Mouse (Mus musculus): ENCODE measurements at regions not wholly inside any gene's neighbourhood (a gene's known extent, or its start where the extent isn't known, plus 50 kb on each side); places are given as distances from the start of the nearest gene placed in this dataset.

GRCm38 (mm10) chr13:26267501-26267900, 502.5 kb downstream of the Hdgfl1 start:
- Histone ChIP-seq H3K27ac (ENCODE audit: low read depth, low read length) (no peak overlapping the region), H3K4me1 (replicated peaks; ENCODE audit: control insufficient read depth, insufficient read depth, low read length) (no peaks in the 10 kb centered on the region), H3K9ac (ENCODE audit: low read depth, low read length) (no peak overlapping the region), H3K27me3 (replicated peaks; ENCODE audit: control insufficient read depth, insufficient read depth, low read length) (no peaks in the 10 kb centered on the region), H3K9me3 (ENCODE audit: control insufficient read depth, low read length) (no peaks in the 10 kb centered on the region), H3K36me3 (ENCODE audit: control insufficient read depth, insufficient read depth, low read length) (no peaks in the 10 kb centered on the region), H3K4me2 (no peak overlapping the region), H3K4me3 (ENCODE audit: low read depth, low read length) (no peak overlapping the region)
- no peak for ATAC-seq (replicated peaks; ENCODE audit: low FRiP score)
- DNase-seq (ENCODE audit: low spot score): no peak
- 93% methylated on average over 2 of the region's 2 CpGs for WGBS

GRCm38 (mm10) chr13:26235941-26236340, 534.0 kb downstream of the Hdgfl1 start:
- H3K4me2 ChIP-seq: no peak overlapping the region
- ATAC-seq (replicated peaks; ENCODE audit: low FRiP score) (no peak), DNase-seq (ENCODE audit: low spot score) (no peak)
- H3K36me3 ChIP-seq (ENCODE audit: control insufficient read depth, insufficient read depth, low read length): no peaks in the 10 kb centered on the region
- no peaks in the 10 kb centered on the region for H3K4me1 ChIP-seq (replicated peaks; ENCODE audit: control insufficient read depth, insufficient read depth, low read length)
- no peaks in the 10 kb centered on the region for H3K27me3 ChIP-seq (replicated peaks; ENCODE audit: control insufficient read depth, insufficient read depth, low read length)
- H3K9me3 ChIP-seq (ENCODE audit: control insufficient read depth, low read length): no peaks in the 10 kb centered on the region
- no peak overlapping the region for H3K4me3 ChIP-seq (ENCODE audit: low read depth, low read length)
- 61% methylated on average over 5 of the region's 5 CpGs for whole genome bisulfite sequencing
- no peak overlapping the region for H3K27ac ChIP-seq (ENCODE audit: low read depth, low read length)
- no peak overlapping the region for H3K9ac ChIP-seq (ENCODE audit: low read depth, low read length)

DNA sequence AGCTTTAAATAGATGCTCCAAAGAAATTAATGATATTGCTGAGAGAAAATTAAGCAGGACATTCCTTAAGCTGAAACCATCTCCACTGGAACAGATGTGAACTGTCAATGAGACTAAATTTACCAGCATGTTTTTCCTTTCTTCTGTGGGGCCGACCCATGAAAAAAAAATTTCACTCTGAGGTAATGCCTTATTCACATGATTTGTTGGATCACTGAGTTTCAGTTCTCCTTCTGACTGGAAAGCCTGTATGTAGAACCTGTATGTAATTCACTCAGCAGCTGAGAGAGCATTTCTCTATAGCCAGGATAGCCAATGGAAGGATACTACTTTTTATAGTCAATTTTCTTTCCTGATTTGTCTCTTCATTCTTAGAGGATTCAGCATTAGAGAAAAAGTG, 535.3 kb downstream of the Hdgfl1 start:
- 70% methylated on average over 1 of the region's 1 CpGs for WGBS

DNA sequence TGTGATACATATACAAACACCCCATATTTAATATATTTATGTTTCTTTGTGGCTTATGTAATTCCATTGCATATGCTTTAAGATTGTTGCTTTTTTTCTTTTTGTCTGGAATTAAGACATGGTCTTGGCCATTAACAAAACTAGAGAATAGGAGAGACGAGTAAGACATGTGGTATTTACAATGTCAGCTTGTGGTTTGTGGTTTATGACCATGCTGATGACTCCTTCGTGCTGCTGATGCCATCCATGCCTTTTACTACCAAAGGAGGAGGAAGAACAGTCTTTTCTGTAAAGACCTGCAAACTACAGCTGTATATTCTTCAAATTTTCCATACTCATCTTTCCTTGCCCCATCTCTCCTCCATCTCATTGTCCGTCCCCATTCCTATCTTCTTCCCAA, 552.7 kb downstream of the Hdgfl1 start:
- Histone ChIP-seq H3K9me3 (ENCODE audit: control insufficient read depth, low read length) (no peaks in the 10 kb centered on the region), H3K27ac (ENCODE audit: low read depth, low read length) (no peak overlapping the region), H3K36me3 (ENCODE audit: control insufficient read depth, insufficient read depth, low read length) (no peaks in the 10 kb centered on the region), H3K27me3 (replicated peaks; ENCODE audit: control insufficient read depth, insufficient read depth, low read length) (no peaks in the 10 kb centered on the region), H3K4me1 (replicated peaks; ENCODE audit: control insufficient read depth, insufficient read depth, low read length) (no peaks in the 10 kb centered on the region), H3K4me2 (no peak overlapping the region), H3K4me3 (ENCODE audit: low read depth, low read length) (no peak overlapping the region), H3K9ac (ENCODE audit: low read depth, low read length) (no peak overlapping the region)
- WGBS: 45% methylated on average over 3 of the region's 3 CpGs
- ATAC-seq (replicated peaks; ENCODE audit: low FRiP score) (no peak), DNase-seq (ENCODE audit: low spot score) (no peak)

More for the DNA sequence above, 535.3 kb downstream of the Hdgfl1 start:
- H3K9ac ChIP-seq (ENCODE audit: low read depth, low read length): no peak overlapping the region
- ATAC-seq (replicated peaks; ENCODE audit: low FRiP score) (no peak), DNase-seq (ENCODE audit: low spot score) (no peak)
- no peak overlapping the region for H3K27ac ChIP-seq (ENCODE audit: low read depth, low read length)
- no peak overlapping the region for H3K4me3 ChIP-seq (ENCODE audit: low read depth, low read length)
- H3K27me3 ChIP-seq (replicated peaks; ENCODE audit: control insufficient read depth, insufficient read depth, low read length): no peaks in the 10 kb centered on the region
- H3K4me1 ChIP-seq (replicated peaks; ENCODE audit: control insufficient read depth, insufficient read depth, low read length): no peaks in the 10 kb centered on the region
- no peak overlapping the region for H3K4me2 ChIP-seq
- no peaks in the 10 kb centered on the region for H3K9me3 ChIP-seq (ENCODE audit: control insufficient read depth, low read length)
- H3K36me3 ChIP-seq (ENCODE audit: control insufficient read depth, insufficient read depth, low read length): no peaks in the 10 kb centered on the region

DNA sequence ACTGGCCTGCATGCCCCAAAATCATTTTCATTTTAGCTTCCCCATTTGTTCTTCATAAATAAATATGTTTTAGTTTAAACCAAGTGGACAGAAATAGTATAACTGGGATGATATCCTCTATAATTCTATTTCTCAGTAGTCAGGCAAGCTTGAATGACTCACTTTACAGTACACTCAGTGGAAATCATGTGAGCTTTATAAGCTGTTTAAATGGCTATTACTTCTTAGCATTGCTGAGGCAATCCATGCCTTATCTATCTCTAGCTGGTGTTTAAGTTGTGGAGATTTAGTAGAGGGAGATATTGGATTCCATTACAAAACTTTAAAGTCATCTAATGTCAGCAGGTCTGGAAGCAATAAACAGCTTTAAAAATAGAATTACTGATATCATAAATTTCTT, 553.4 kb downstream of the Hdgfl1 start:
- no peaks in the 10 kb centered on the region for H3K9me3 ChIP-seq (ENCODE audit: control insufficient read depth, low read length)
- H3K4me1 ChIP-seq (replicated peaks; ENCODE audit: control insufficient read depth, insufficient read depth, low read length): no peaks in the 10 kb centered on the region
- H3K27me3 ChIP-seq (replicated peaks; ENCODE audit: control insufficient read depth, insufficient read depth, low read length): no peaks in the 10 kb centered on the region
- DNase-seq (ENCODE audit: low spot score): no peak
- no peak overlapping the region for H3K4me2 ChIP-seq
- no peak overlapping the region for H3K4me3 ChIP-seq (ENCODE audit: low read depth, low read length)
- no peaks in the 10 kb centered on the region for H3K36me3 ChIP-seq (ENCODE audit: control insufficient read depth, insufficient read depth, low read length)
- H3K9ac ChIP-seq (ENCODE audit: low read depth, low read length): no peak overlapping the region
- ATAC-seq (replicated peaks; ENCODE audit: low FRiP score): no peak
- H3K27ac ChIP-seq (ENCODE audit: low read depth, low read length): no peak overlapping the region

- no peak overlapping the region for H3K27ac ChIP-seq (ENCODE audit: low read depth, low read length)
- H3K4me1 ChIP-seq (replicated peaks; ENCODE audit: control insufficient read depth, insufficient read depth, low read length): no peaks in the 10 kb centered on the region
- ATAC-seq (replicated peaks; ENCODE audit: low FRiP score) (no peak), DNase-seq (ENCODE audit: low spot score) (no peak)
- no peak overlapping the region for H3K9ac ChIP-seq (ENCODE audit: low read depth, low read length)
- no peaks in the 10 kb centered on the region for H3K9me3 ChIP-seq (ENCODE audit: control insufficient read depth, low read length)
- no peaks in the 10 kb centered on the region for H3K36me3 ChIP-seq (ENCODE audit: control insufficient read depth, insufficient read depth, low read length)
- no peak overlapping the region for H3K4me3 ChIP-seq (ENCODE audit: low read depth, low read length)
- WGBS: 82% methylated on average over 1 of the region's 1 CpGs
- no peaks in the 10 kb centered on the region for H3K27me3 ChIP-seq (replicated peaks; ENCODE audit: control insufficient read depth, insufficient read depth, low read length)
- H3K4me2 ChIP-seq: no peak overlapping the region
Observed at GRCm38 (mm10) chr13:26205532-26206105, 564.3 kb downstream of the Hdgfl1 start.

DNA sequence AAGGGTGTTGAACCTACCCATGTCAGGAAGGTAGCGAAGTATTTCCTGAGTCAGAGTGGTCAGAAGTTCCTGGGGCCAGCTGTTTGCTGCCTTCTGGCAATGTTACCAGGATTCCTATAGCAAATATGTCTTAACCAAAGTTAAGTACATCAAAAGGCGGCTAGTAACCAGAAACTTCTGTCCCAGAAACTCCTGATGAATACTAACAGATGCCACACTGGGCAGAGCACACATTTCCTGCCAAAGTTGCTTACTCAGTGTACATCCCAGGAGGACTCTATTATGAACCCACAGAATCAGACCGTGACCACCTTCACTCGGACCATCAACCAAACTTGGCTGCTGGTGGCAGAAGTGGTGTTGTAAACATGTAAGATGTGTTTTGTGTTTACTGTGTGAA, 575.3 kb downstream of the Hdgfl1 start:
- ATAC-seq (replicated peaks; ENCODE audit: low FRiP score) (no peak), DNase-seq (ENCODE audit: low spot score) (no peak)
- H3K27me3 ChIP-seq (replicated peaks; ENCODE audit: control insufficient read depth, insufficient read depth, low read length): no peaks in the 10 kb centered on the region
- no peaks in the 10 kb centered on the region for H3K9me3 ChIP-seq (ENCODE audit: control insufficient read depth, low read length)
- no peak overlapping the region for H3K9ac ChIP-seq (ENCODE audit: low read depth, low read length)
- no peak overlapping the region for H3K4me3 ChIP-seq (ENCODE audit: low read depth, low read length)
- no peaks in the 10 kb centered on the region for H3K4me1 ChIP-seq (replicated peaks; ENCODE audit: control insufficient read depth, insufficient read depth, low read length)
- no peak overlapping the region for H3K27ac ChIP-seq (ENCODE audit: low read depth, low read length)
- WGBS: 77% methylated on average over 4 of the region's 4 CpGs
- no peak overlapping the region for H3K4me2 ChIP-seq
- H3K36me3 ChIP-seq (ENCODE audit: control insufficient read depth, insufficient read depth, low read length): no peaks in the 10 kb centered on the region

DNA sequence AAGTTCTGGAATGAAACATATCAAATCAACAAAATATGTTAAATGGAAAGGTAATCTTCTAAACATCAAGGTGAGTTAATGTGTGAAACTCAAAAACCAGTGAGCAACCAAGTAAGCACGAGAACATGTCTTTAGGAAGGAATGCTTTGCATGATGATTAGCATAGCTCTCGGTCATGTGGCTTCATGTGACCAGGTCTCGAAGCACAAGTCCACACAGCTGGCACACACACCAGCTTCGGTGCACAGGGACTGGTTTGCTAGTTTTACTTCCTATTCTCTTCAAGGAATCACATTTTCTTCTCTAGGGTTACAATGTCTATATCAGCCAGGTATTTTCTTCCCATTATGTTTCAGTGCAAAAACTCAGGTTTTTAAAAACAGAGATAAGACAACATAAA, 586.1 kb downstream of the Hdgfl1 start:
- Histone ChIP-seq H3K36me3 (ENCODE audit: control insufficient read depth, insufficient read depth, low read length) (no peaks in the 10 kb centered on the region), H3K4me1 (replicated peaks; ENCODE audit: control insufficient read depth, insufficient read depth, low read length) (no peaks in the 10 kb centered on the region), H3K4me2 (no peak overlapping the region), H3K9ac (ENCODE audit: low read depth, low read length) (no peak overlapping the region), H3K27ac (ENCODE audit: low read depth, low read length) (no peak overlapping the region), H3K27me3 (replicated peaks; ENCODE audit: control insufficient read depth, insufficient read depth, low read length) (no peaks in the 10 kb centered on the region), H3K9me3 (ENCODE audit: control insufficient read depth, low read length) (no peaks in the 10 kb centered on the region), H3K4me3 (ENCODE audit: low read depth, low read length) (no peak overlapping the region)
- WGBS: 76% methylated on average over 4 of the region's 4 CpGs
- ATAC-seq (replicated peaks; ENCODE audit: low FRiP score): no peak
- no peak for DNase-seq (ENCODE audit: low spot score)

GRCm38 (mm10) chr13:26171891-26172482, 598.0 kb downstream of the Hdgfl1 start:
- H3K36me3 ChIP-seq (ENCODE audit: control insufficient read depth, insufficient read depth, low read length): no peaks in the 10 kb centered on the region
- no peaks in the 10 kb centered on the region for H3K27me3 ChIP-seq (replicated peaks; ENCODE audit: control insufficient read depth, insufficient read depth, low read length)
- no peak overlapping the region for H3K27ac ChIP-seq (ENCODE audit: low read depth, low read length)
- no peak overlapping the region for H3K4me3 ChIP-seq (ENCODE audit: low read depth, low read length)
- H3K9me3 ChIP-seq (ENCODE audit: control insufficient read depth, low read length): no peaks in the 10 kb centered on the region
- no peak overlapping the region for H3K9ac ChIP-seq (ENCODE audit: low read depth, low read length)
- DNase-seq (ENCODE audit: low spot score): no peak
- H3K4me2 ChIP-seq: no peak overlapping the region
- 88% methylated on average over 2 of the region's 2 CpGs for WGBS
- no peak for ATAC-seq (replicated peaks; ENCODE audit: low FRiP score)
- no peaks in the 10 kb centered on the region for H3K4me1 ChIP-seq (replicated peaks; ENCODE audit: control insufficient read depth, insufficient read depth, low read length)
